Mouse (Mus musculus) liver, embryonic 14.5 days (tissue): Measurements from ENCODE around the gene Trim71.

Source experiments
- CTCF ChIP-seq: IDR thresholded peaks from 2 replicates; pipeline ENCODE4 v1.5.1; 2016; ENCODE audit warnings: antibody characterized with exemption, low read depth, control low read depth
- EP300 ChIP-seq: IDR thresholded peaks from 2 replicates; pipeline ENCODE4 v1.6.1; 2016; ENCODE audit warnings: antibody characterized with exemption, low read depth

DNA sequence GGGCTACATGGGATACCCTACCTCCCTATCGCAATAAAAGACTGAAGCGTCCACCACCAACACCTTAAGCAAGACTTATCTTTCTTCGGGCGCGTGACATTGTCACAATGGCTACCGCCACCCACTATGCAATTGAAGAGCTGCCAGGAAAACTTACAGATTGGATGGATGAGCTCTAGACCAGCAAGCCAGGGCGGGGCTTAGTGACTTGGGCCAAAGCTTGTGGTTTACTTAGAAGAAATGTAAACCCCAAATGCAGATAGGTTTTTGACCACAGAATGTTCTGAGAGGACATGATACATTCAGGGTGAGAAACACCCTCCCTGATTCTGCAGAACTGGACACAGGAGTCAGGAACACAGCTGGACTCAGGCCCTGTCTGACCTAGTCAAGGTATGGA, 63.1 kb downstream of the Trim71 start:
- TF ChIP-seq CTCF (no peak), EP300 (no peak)
